Mouse (Mus musculus) liver (tissue): ENCODE results near the gene Gpr4.
A peak's percentile ranks its signal among the peaks of the same experiment; 100 is the strongest.

Experiments used
- DNase-seq: peaks from one replicate; pipeline ENCODE4 v3.0.0-alpha.2; 2020; ENCODE audit warnings: mixed read lengths

Gene Gpr4

GRCm38 (mm10) chr7:19211996-19212755, at the start of gene Gpr4:
TSS of gene Gpr4 (plus strand) at chr7:19212538.
- peak; percentile 51 for DNase-seq

- DNase-seq: no peak
Observed at GRCm38 (mm10) chr7:19162928-19163327, 49.4 kb upstream of the Gpr4 start.

- no peak for DNase-seq
Observed at GRCm38 (mm10) chr7:19163752-19164151, 48.6 kb upstream of the Gpr4 start.

GRCm38 (mm10) chr7:19164189-19164588, 48.1 kb upstream of the Gpr4 start:
- peak; percentile 63 for DNase-seq

- DNase-seq: peak; percentile 77
Observed at GRCm38 (mm10) chr7:19164978-19165377, 47.4 kb upstream of the Gpr4 start.

GRCm38 (mm10) chr7:19165656-19166423, 46.5 kb upstream of the Gpr4 start, which contains the start of gene Gipr:
TSS of gene Gipr (minus strand) at chr7:19166127.
- peak; percentile 50 for DNase-seq

GRCm38 (mm10) chr7:19166990-19167389, 45.3 kb upstream of the Gpr4 start:
- DNase-seq: no peak

GRCm38 (mm10) chr7:19169506-19169905, 42.8 kb upstream of the Gpr4 start:
- no peak for DNase-seq

- peak; percentile 32 for DNase-seq
Observed at GRCm38 (mm10) chr7:19170142-19170541, 42.2 kb upstream of the Gpr4 start.

- no peak for DNase-seq
Observed at GRCm38 (mm10) chr7:19171831-19172230, 40.5 kb upstream of the Gpr4 start.

GRCm38 (mm10) chr7:19172874-19173273, 39.5 kb upstream of the Gpr4 start:
- DNase-seq: peak; percentile 84

- peak; percentile 61 for DNase-seq
Observed at GRCm38 (mm10) chr7:19175708-19176515, 36.4 kb upstream of the Gpr4 start, which contains the start of gene Eml2. TSS of gene Eml2 (plus strand) at chr7:19176421.

GRCm38 (mm10) chr7:19176516-19176947, 35.8 kb upstream of the Gpr4 start:
- DNase-seq: no peak

GRCm38 (mm10) chr7:19177216-19177615, 35.1 kb upstream of the Gpr4 start:
- DNase-seq: no peak

GRCm38 (mm10) chr7:19178035-19178434, 34.3 kb upstream of the Gpr4 start:
- no peak for DNase-seq

GRCm38 (mm10) chr7:19178443-19179092, 33.8 kb upstream of the Gpr4 start:
- peak; percentile 81 for DNase-seq

- DNase-seq: peak; percentile 77
Observed at GRCm38 (mm10) chr7:19179173-19179572, 33.2 kb upstream of the Gpr4 start.

GRCm38 (mm10) chr7:19179936-19180335, 32.4 kb upstream of the Gpr4 start:
- DNase-seq: peak; percentile 44

- peak; percentile 66 for DNase-seq
Observed at GRCm38 (mm10) chr7:19180862-19181429, 31.4 kb upstream of the Gpr4 start.

- DNase-seq: no peak
Observed at GRCm38 (mm10) chr7:19184250-19184649, 28.1 kb upstream of the Gpr4 start.

- no peak for DNase-seq
Observed at GRCm38 (mm10) chr7:19184758-19185157, 27.6 kb upstream of the Gpr4 start.

- DNase-seq: no peak
Observed at GRCm38 (mm10) chr7:19194676-19195075, 17.7 kb upstream of the Gpr4 start.
